Mouse (Mus musculus): ENCODE measurements around the gene Neurog3.

DNA sequence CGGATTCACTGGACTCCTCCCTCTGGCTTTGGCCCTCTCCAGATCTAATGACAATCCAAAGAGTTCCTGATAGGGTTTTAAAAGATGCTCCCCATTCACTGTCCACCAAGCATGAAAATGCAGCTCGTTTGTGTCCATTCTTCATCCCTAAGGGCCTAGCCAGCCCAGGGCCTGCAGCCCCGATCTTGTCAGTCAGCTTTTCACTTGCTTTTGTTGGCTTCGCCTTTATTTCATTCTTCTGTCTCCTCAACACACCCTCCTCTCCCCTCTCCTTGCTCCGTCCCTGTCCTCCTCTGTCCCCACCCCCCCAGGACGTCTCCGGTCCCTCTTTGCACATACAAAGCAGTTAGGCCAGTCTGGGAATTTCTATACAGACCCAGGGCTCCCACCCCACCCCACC is 17.0 kb downstream of the Neurog3 start:
- TF ChIP-seq CTCF (IDR thresholded peaks at IDR 0.05; ENCODE audit: borderline replicate concordance, insufficient read depth, low read depth, low read length) (no peak), POLR2A (IDR thresholded peaks at IDR 0.05; ENCODE audit: borderline replicate concordance, insufficient read depth, low read length) (no peak)
